Mouse (Mus musculus): Measurements from ENCODE around the gene Gpbp1l1. TPM values are rescaled to one million over a fixed set of nuclear protein-coding genes. Genes with fewer than 3 reads are reported as not detected.

The Gpbp1l1 gene
- total RNA-seq, 2 experiments from 2014 or later = 62.5 to 67.0 TPM

GRCm38 (mm10) chr4:116627722-116628662 is 70.5 kb downstream of the Gpbp1l1 start, which contains the start of gene Nasp:
Gene Nasp, minus strand, starts transcription at chr4:116627941.
- peak; percentile 55 to 71 for DNase-seq (ENCODE audit: low spot score in 2 of 2)

GRCm38 (mm10) chr4:116635197-116635596 is 77.7 kb downstream of the Gpbp1l1 start:
- DNase-seq (ENCODE audit: low spot score in 2 of 2) = no peak

- no peak for DNase-seq (ENCODE audit: low spot score in 2 of 2)
Measured at GRCm38 (mm10) chr4:116638821-116639220, 81.4 kb downstream of the Gpbp1l1 start.

- DNase-seq (ENCODE audit: low spot score in 2 of 2) = no peak
Measured at GRCm38 (mm10) chr4:116642071-116642470, 84.6 kb downstream of the Gpbp1l1 start.

Other genes starting within 250 kb of the Gpbp1l1 start
- 10 to 100 TPM; 41.9 to 44.7 TPM for gene Mast2, start 93.5 kb upstream of the Gpbp1l1 start, total RNA-seq (2021)
- 10 to 100 TPM; 12.5 to 14.5 TPM for gene Ipp, start 50.1 kb upstream of the Gpbp1l1 start, total RNA-seq (2021)
- 10 to 100 TPM; 19.7 to 24.9 TPM for gene Tmem69, start 1.7 kb upstream of the Gpbp1l1 start, total RNA-seq (2021)
- 10 to 100 TPM in 1 of 2 experiments, 1 to 10 TPM in 1; 8.4 to 11.7 TPM for gene Ccdc17, start 39.0 kb downstream of the Gpbp1l1 start, total RNA-seq (2021)
- gene Nasp, start 70.3 kb downstream of the Gpbp1l1 start, total RNA-seq (2021) = 10 to 100 TPM; 20.3 to 24.6 TPM
- gene Akr1a1, start 94.0 kb downstream of the Gpbp1l1 start, total RNA-seq (2021) = 100 to 1,000 TPM; 822 to 909 TPM
- 100 to 1,000 TPM; 648 to 719 TPM for gene Prdx1, start 127.9 kb downstream of the Gpbp1l1 start, total RNA-seq (2021)
- 10 to 100 TPM; 32.3 to 40.3 TPM for gene Mmachc, start 150.7 kb downstream of the Gpbp1l1 start, total RNA-seq (2021)
- gene Ccdc163, start 150.9 kb downstream of the Gpbp1l1 start, total RNA-seq (2021) = 10 to 100 TPM; 15.4 to 15.5 TPM
- 1 to 10 TPM; 2.6 to 2.7 TPM for gene Tesk2, start 163.3 kb downstream of the Gpbp1l1 start, total RNA-seq (2021)
- 10 to 100 TPM; 13.5 to 14.9 TPM for gene Toe1, start 250.0 kb downstream of the Gpbp1l1 start, total RNA-seq (2021)

Measured in adrenal gland, adult 18-20 months (tissue).